Mouse (Mus musculus): ENCODE data around the gene Gm13271. TPM values are rescaled to one million over a fixed set of nuclear protein-coding genes. Genes with fewer than 3 reads are reported as not detected.
"Not testable (repeated sequence)": the region's sequence is repeated elsewhere in the genome, so short reads cannot be mapped to it uniquely, and the experiment has no call there.

The Gm13271 gene
- polyA plus RNA-seq, 1 experiment, result not detected

- under 1% methylated on average over 24 of the region's 28 CpGs for WGBS
- H3K4me3 ChIP-seq (replicated peaks; ENCODE audit: extremely low read depth, low read depth, low read length); H3K4me1 ChIP-seq (ENCODE audit: control insufficient read depth, insufficient read depth, low read length): not testable (repeated sequence)
- peak; percentile 68 for DNase-seq
- TF ChIP-seq CTCF (IDR thresholded peaks at IDR 0.05; ENCODE audit: insufficient read depth, low read length) (0 out of 2 replicates have a peak, but pooled peaks have one; percentile 8), POLR2A (IDR thresholded peaks at IDR 0.05; ENCODE audit: borderline replicate concordance, extremely low read depth, low read depth, low read length) (peak; percentile 68; the same call in 1 of the 2 replicates)
Observed at GRCm38 (mm10) chr4:88760431-88760830, 5.8 kb downstream of the Gm13271 start.

- not testable (repeated sequence) for H3K4me3 ChIP-seq (replicated peaks; ENCODE audit: extremely low read depth, low read depth, low read length); H3K4me1 ChIP-seq (ENCODE audit: control insufficient read depth, insufficient read depth, low read length)
- WGBS, result 66% methylated on average over 6 of the region's 8 CpGs
- peak; percentile 57 for DNase-seq
Observed at GRCm38 (mm10) chr4:88761776-88762175, 7.1 kb downstream of the Gm13271 start.

GRCm38 (mm10) chr4:88762341-88762740, 7.7 kb downstream of the Gm13271 start:
- not testable (repeated sequence) for H3K4me3 ChIP-seq (replicated peaks; ENCODE audit: extremely low read depth, low read depth, low read length); DNase-seq; H3K4me1 ChIP-seq (ENCODE audit: control insufficient read depth, insufficient read depth, low read length)
- WGBS, result 50% methylated on average over 9 of the region's 9 CpGs

- WGBS, result 3% methylated on average over 38 of the region's 42 CpGs
- 0 out of 2 replicates have a peak, but pooled peaks have one; percentile 11 for TF ChIP-seq CTCF (IDR thresholded peaks at IDR 0.05; ENCODE audit: insufficient read depth, low read length)
- peak; percentile 45; the same call in 1 of the 2 replicates for TF ChIP-seq POLR2A (IDR thresholded peaks at IDR 0.05; ENCODE audit: borderline replicate concordance, extremely low read depth, low read depth, low read length)
- not testable (repeated sequence) for H3K4me1 ChIP-seq (ENCODE audit: control insufficient read depth, insufficient read depth, low read length); DNase-seq; H3K4me3 ChIP-seq (replicated peaks; ENCODE audit: extremely low read depth, low read depth, low read length)
Observed at GRCm38 (mm10) chr4:88763384-88764018, 8.8 kb downstream of the Gm13271 start.

- H3K4me1 ChIP-seq (ENCODE audit: control insufficient read depth, insufficient read depth, low read length); DNase-seq; H3K4me3 ChIP-seq (replicated peaks; ENCODE audit: extremely low read depth, low read depth, low read length): not testable (repeated sequence)
- no CpG with 5 or more reads among the region's 32 CpGs for WGBS
Observed at GRCm38 (mm10) chr4:88773534-88773933, 18.9 kb downstream of the Gm13271 start, which contains the start of gene Gm13290. Gene Gm13290 (plus strand): TSS chr4:88773834.

GRCm38 (mm10) chr4:88776622-88777021, 22.0 kb downstream of the Gm13271 start, which contains the start of gene Gm13289:
Gene Gm13289 (plus strand): TSS chr4:88776922.
- H3K4me1 ChIP-seq (ENCODE audit: control insufficient read depth, insufficient read depth, low read length); H3K4me3 ChIP-seq (replicated peaks; ENCODE audit: extremely low read depth, low read depth, low read length); DNase-seq: not testable (repeated sequence)
- WGBS, result no CpG with 5 or more reads among the region's 29 CpGs

- no CpG with 5 or more reads among the region's 29 CpGs for WGBS
- DNase-seq; H3K4me1 ChIP-seq (ENCODE audit: control insufficient read depth, insufficient read depth, low read length); H3K4me3 ChIP-seq (replicated peaks; ENCODE audit: extremely low read depth, low read depth, low read length): not testable (repeated sequence)
Observed at GRCm38 (mm10) chr4:88779550-88779949, 24.9 kb downstream of the Gm13271 start, which contains the start of gene Gm13272. Gene Gm13272 (plus strand): TSS chr4:88779850.

- H3K4me1 ChIP-seq (ENCODE audit: control insufficient read depth, insufficient read depth, low read length); DNase-seq; H3K4me3 ChIP-seq (replicated peaks; ENCODE audit: extremely low read depth, low read depth, low read length): not testable (repeated sequence)
- WGBS, result 49% methylated on average over 16 of the region's 18 CpGs
Observed at GRCm38 (mm10) chr4:88780320-88780719, 25.7 kb downstream of the Gm13271 start.

- not testable (repeated sequence) for DNase-seq; H3K4me3 ChIP-seq (replicated peaks; ENCODE audit: extremely low read depth, low read depth, low read length); H3K4me1 ChIP-seq (ENCODE audit: control insufficient read depth, insufficient read depth, low read length)
- 10% methylated on average over 4 of the region's 7 CpGs for WGBS
Observed at GRCm38 (mm10) chr4:88781831-88782230, 27.2 kb downstream of the Gm13271 start, which contains the start of gene Ifnz. Gene Ifnz (plus strand): TSS chr4:88782131.

GRCm38 (mm10) chr4:88782335-88782734, 27.7 kb downstream of the Gm13271 start:
- WGBS, result 2% methylated on average over 19 of the region's 31 CpGs
- not testable (repeated sequence) for DNase-seq; H3K4me1 ChIP-seq (ENCODE audit: control insufficient read depth, insufficient read depth, low read length); H3K4me3 ChIP-seq (replicated peaks; ENCODE audit: extremely low read depth, low read depth, low read length)

GRCm38 (mm10) chr4:88785409-88785808, 30.7 kb downstream of the Gm13271 start, which contains the start of gene Gm13276:
Gene Gm13276 (plus strand): TSS chr4:88785709.
- not testable (repeated sequence) for H3K4me1 ChIP-seq (ENCODE audit: control insufficient read depth, insufficient read depth, low read length); DNase-seq; H3K4me3 ChIP-seq (replicated peaks; ENCODE audit: extremely low read depth, low read depth, low read length)
- WGBS, result no CpG with 5 or more reads among the region's 27 CpGs
